Mouse (Mus musculus) MEL (cell line): Measurements from ENCODE around the gene Fbxw8. TPM values are rescaled to one million over a fixed set of nuclear protein-coding genes. Genes with fewer than 3 reads are reported as not detected.

Source experiments
- DNase-seq: peaks from one replicate; pipeline ENCODE4 v3.0.0; 2011; ENCODE audit warnings: low read depth, low spot score
- H3K27ac ChIP-seq: 2 replicates; pipeline ENCODE4 v1.5.1; 2012; ENCODE audit warnings: low read depth, mild to moderate bottlenecking, control low read depth, low read length, moderate library complexity; ENCODE audit not compliant: control insufficient read depth
- H3K27me3 ChIP-seq, 2 experiments: fragments of 150-350 bp in 1 of 2; sonication (generic) in 1 of 2; 2 replicates each; pipeline ENCODE4 v1.6.1; 2012; ENCODE audit warnings: low read length in 2 of 2, mild to moderate bottlenecking in 2 of 2, improper control_type of control experiment in 1 of 2, moderate library complexity in 1 of 2; ENCODE audit not compliant: insufficient read depth in 2 of 2, control insufficient read depth in 1 of 2
- H3K36me3 ChIP-seq, 2 experiments: 2 replicates each; pipeline ENCODE4 v1.6.1; 2012 to 2014; ENCODE audit warnings: low read length in 2 of 2, improper control_type of control experiment in 1 of 2, inconsistent platforms in 1 of 2, mild to moderate bottlenecking in 1 of 2; ENCODE audit not compliant: insufficient read depth in 2 of 2, control insufficient read depth in 1 of 2
- H3K4me1 ChIP-seq, 2 experiments: fragments of 150-350 bp in 1 of 2; sonication (generic) in 1 of 2; 2 replicates each; pipeline ENCODE4 v1.6.1; 2012; ENCODE audit warnings: low read length in 2 of 2, improper control_type of control experiment in 1 of 2, mild to moderate bottlenecking in 1 of 2; ENCODE audit not compliant: insufficient read depth in 2 of 2, control insufficient read depth in 1 of 2
- H3K4me3 ChIP-seq, 2 experiments: fragments of 150-350 bp in 1 of 2; sonication (generic) in 1 of 2; 2 replicates each; pipeline ENCODE4 v1.5.1; 2012; ENCODE audit warnings: low read depth in 2 of 2, low read length in 2 of 2, mild to moderate bottlenecking in 2 of 2, moderate library complexity in 2 of 2, control low read depth in 1 of 2, improper control_type of control experiment in 1 of 2; ENCODE audit not compliant: control insufficient read depth in 1 of 2, insufficient read depth in 1 of 2
- H3K79me2 ChIP-seq: 2 replicates; pipeline ENCODE4 v1.6.1; 2012; ENCODE audit warnings: mild to moderate bottlenecking, low read length, moderate library complexity; ENCODE audit not compliant: control insufficient read depth, poor library complexity, insufficient read depth
- H3K9ac ChIP-seq: 2 replicates; pipeline ENCODE4 v1.6.1; 2012; ENCODE audit warnings: low read depth, mild to moderate bottlenecking, control low read depth, low read length, moderate library complexity; ENCODE audit not compliant: control insufficient read depth, poor library complexity, severe bottlenecking
- H3K9me3 ChIP-seq: fragments of 150-350 bp; sonication (generic); replicated peaks from 2 replicates; pipeline ENCODE4 v1.6.1; 2012; ENCODE audit warnings: mild to moderate bottlenecking, low read length, improper control_type of control experiment, moderate library complexity; ENCODE audit not compliant: insufficient read depth
- BHLHE40 ChIP-seq: IDR thresholded peaks from 2 replicates; pipeline ENCODE4 v1.6.1; 2012; ENCODE audit warnings: low read depth, mild to moderate bottlenecking, inconsistent platforms, low read length, improper control_type of control experiment, borderline replicate concordance
- CHD2 ChIP-seq: IDR thresholded peaks from 2 replicates; pipeline ENCODE4 v1.6.1; 2011; ENCODE audit warnings: low read length, improper control_type of control experiment
- CTCF ChIP-seq, 3 experiments: IDR thresholded peaks in 2 of 3; conservative IDR thresholded peaks in 1 of 3; 2 replicates each; pipeline ENCODE4 v1.5.1; 2011 to 2012; ENCODE audit warnings: low read length in 3 of 3, low read depth in 2 of 3, mild to moderate bottlenecking in 2 of 3, improper control_type of control experiment in 1 of 3, inconsistent platforms in 1 of 3, mixed read lengths in 1 of 3, moderate library complexity in 1 of 3; ENCODE audit not compliant: control insufficient read depth in 1 of 3, insufficient read depth in 1 of 3, poor library complexity in 1 of 3, severe bottlenecking in 1 of 3
- E2F4 ChIP-seq: IDR thresholded peaks from 2 replicates; pipeline ENCODE4 v1.6.1; 2011; ENCODE audit warnings: low read depth, low read length, improper control_type of control experiment, borderline replicate concordance
- ELF1 ChIP-seq: IDR thresholded peaks from 2 replicates; pipeline ENCODE4 v1.6.1; 2014; ENCODE audit warnings: low read depth, mild to moderate bottlenecking, inconsistent platforms, low read length, improper control_type of control experiment, moderate library complexity
- ETS1 ChIP-seq: IDR thresholded peaks from 2 replicates; pipeline ENCODE4 v1.6.1; 2012; ENCODE audit warnings: low read depth, mild to moderate bottlenecking, inconsistent platforms, low read length, improper control_type of control experiment, moderate library complexity
- GABPA ChIP-seq: IDR thresholded peaks from 2 replicates; pipeline ENCODE4 v1.6.1; 2012; ENCODE audit warnings: low read depth, mild to moderate bottlenecking, inconsistent platforms, low read length, improper control_type of control experiment, moderate library complexity
- GATA1 ChIP-seq: IDR thresholded peaks from 2 replicates; pipeline ENCODE4 v1.6.1; 2011; ENCODE audit warnings: low read depth, low read length, improper control_type of control experiment
- HCFC1 ChIP-seq: IDR thresholded peaks from 2 replicates; pipeline ENCODE4 v1.6.1; 2012; ENCODE audit warnings: low read depth, mild to moderate bottlenecking, inconsistent platforms, low read length, improper control_type of control experiment, moderate library complexity
- KAT2A ChIP-seq: conservative IDR thresholded peaks from 2 replicates; pipeline ENCODE4 v1.6.1; 2012; ENCODE audit warnings: low read depth, low read length, improper control_type of control experiment, inconsistent platforms
- MAFK ChIP-seq: IDR thresholded peaks from 2 replicates; pipeline ENCODE4 v1.6.1; 2011; ENCODE audit warnings: low read depth, mild to moderate bottlenecking, low read length, improper control_type of control experiment, borderline replicate concordance
- MEF2A ChIP-seq: IDR thresholded peaks from 2 replicates; pipeline ENCODE4 v1.6.1; 2014; ENCODE audit warnings: low read depth, mild to moderate bottlenecking, inconsistent platforms, low read length, improper control_type of control experiment; ENCODE audit not compliant: poor library complexity, insufficient replicate concordance, severe bottlenecking; ENCODE audit errors: extremely low read depth
- MXI1 ChIP-seq: IDR thresholded peaks from 2 replicates; pipeline ENCODE4 v1.6.1; 2011; ENCODE audit warnings: mild to moderate bottlenecking, low read depth, low read length, improper control_type of control experiment
- MYC ChIP-seq: IDR thresholded peaks from 2 replicates; pipeline ENCODE4 v1.6.1; 2011; ENCODE audit warnings: low read depth, mild to moderate bottlenecking, low read length, improper control_type of control experiment, moderate library complexity
- NELFE ChIP-seq: IDR thresholded peaks from 2 replicates; pipeline ENCODE4 v1.6.1; 2011; ENCODE audit warnings: low read depth, low read length, improper control_type of control experiment
- POLR2AphosphoS2 ChIP-seq: IDR thresholded peaks from 2 replicates; pipeline ENCODE4 v1.6.1; 2011; ENCODE audit warnings: low read length, improper control_type of control experiment
- POLR2AphosphoS5 ChIP-seq: IDR thresholded peaks from 2 replicates; pipeline ENCODE4 v1.6.1; 2012; ENCODE audit warnings: low read depth, borderline replicate concordance, mild to moderate bottlenecking, inconsistent platforms, low read length, moderate library complexity, mixed read lengths
- RAD21 ChIP-seq: IDR thresholded peaks from 2 replicates; pipeline ENCODE4 v1.6.1; 2011; ENCODE audit warnings: mild to moderate bottlenecking, low read depth, low read length, improper control_type of control experiment
- SIN3A ChIP-seq: IDR thresholded peaks from 2 replicates; pipeline ENCODE4 v1.6.1; 2012; ENCODE audit warnings: low read length, improper control_type of control experiment, inconsistent platforms
- TAL1 ChIP-seq: IDR thresholded peaks from 2 replicates; pipeline ENCODE4 v1.6.1; 2012; ENCODE audit warnings: mild to moderate bottlenecking, inconsistent platforms, low read length, moderate library complexity, mixed read lengths
- USF1 ChIP-seq: IDR thresholded peaks from 2 replicates; pipeline ENCODE4 v1.6.1; 2014; ENCODE audit warnings: low read depth, mild to moderate bottlenecking, inconsistent platforms, low read length, improper control_type of control experiment, moderate library complexity
- ZMIZ1 ChIP-seq: IDR thresholded peaks from 2 replicates; pipeline ENCODE4 v1.6.1; 2012; ENCODE audit warnings: low read depth, mild to moderate bottlenecking, inconsistent platforms, low read length, improper control_type of control experiment, moderate library complexity
- polyA plus RNA-seq, 2 experiments: library from polyadenylated mRNA; stranded (reverse) in 1 of 2; unstranded in 1 of 2; fragments of >175 nt in 1 of 2; fragments of >200 nt in 1 of 2; gene quantifications; 2 replicates each; pipeline versions ENCODE4 v1.2.1 to v1.2.4; 2012; ENCODE audit warnings: low replicate concordance in 2 of 2, low read depth in 1 of 2; ENCODE audit not compliant: insufficient read length in 2 of 2, insufficient read depth in 1 of 2, missing spikeins in 1 of 2
- total RNA-seq: library from RNA; depleted of rRNA; stranded (reverse); fragments of 300-350 nt; gene quantifications from 2 replicates; pipeline ENCODE4 v1.2.3, GENCODE M21; 2012

Gene Fbxw8
- total and polyA plus RNA-seq, 3 experiments = 49.9 to 57.4 (median 52.5) TPM

DNA sequence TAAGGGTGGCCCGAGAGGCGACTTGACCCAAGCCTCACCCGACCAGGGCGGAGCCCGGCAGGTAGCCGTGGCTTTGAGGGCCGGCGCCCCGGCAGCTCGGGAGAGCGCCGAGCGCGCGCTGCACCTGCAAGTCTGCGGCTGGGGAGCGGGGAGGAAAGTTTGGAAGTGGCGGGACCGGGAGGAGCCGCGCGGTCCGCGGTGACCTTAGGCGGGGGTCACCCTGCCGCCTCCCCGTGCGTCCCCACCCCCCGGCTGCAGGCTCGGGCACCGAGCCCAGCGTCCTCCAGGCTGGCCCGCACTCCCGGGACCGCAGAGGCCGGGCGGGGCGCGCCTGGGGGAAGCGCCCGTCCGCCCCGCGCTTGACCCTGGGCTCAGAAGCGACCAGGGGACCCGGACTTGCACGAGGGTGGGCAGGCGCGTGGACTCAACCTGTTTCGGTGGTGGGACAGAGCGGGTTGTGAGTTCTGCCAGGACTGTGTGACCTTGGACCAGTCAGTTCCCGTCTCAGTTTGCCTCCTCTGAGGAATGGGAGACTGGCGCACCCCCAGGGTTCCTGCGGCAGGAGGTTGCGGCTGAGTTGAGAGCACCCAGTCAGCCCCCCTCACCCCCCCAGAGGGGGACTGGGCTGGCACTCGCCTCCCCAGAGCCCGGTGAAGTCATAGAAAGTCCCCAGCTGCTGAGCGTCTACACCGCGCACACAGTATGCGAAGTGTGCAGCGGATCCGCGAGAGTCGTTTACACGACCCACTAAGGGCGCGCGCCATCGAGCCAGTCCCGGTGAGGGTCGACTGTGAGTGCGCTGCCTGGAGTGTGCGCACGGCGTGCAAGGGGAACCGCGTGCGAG, 126.9 kb downstream of the Fbxw8 start:
- Histone ChIP-seq H3K79me2 (no peaks in the 10 kb centered on the region), H3K27ac (no peak overlapping the region), H3K4me1 (no peaks in the 10 kb centered on the region), H3K4me3 (no peak overlapping the region), H3K27me3 (no peaks in the 10 kb centered on the region), H3K9me3 (no peaks in the 10 kb centered on the region), H3K9ac (no peak overlapping the region), H3K36me3 (no peaks in the 10 kb centered on the region)
- DNase-seq = no peak
- TF ChIP-seq RAD21 (no peak), USF1 (no peak), SIN3A (no peak), ETS1 (no peak), GATA1 (no peak), ELF1 (no peak), TAL1 (no peak), ZMIZ1 (no peak), E2F4 (no peak), KAT2A (no peak), HCFC1 (no peak), MXI1 (no peak), MEF2A (no peak), POLR2AphosphoS5 (no peak), POLR2AphosphoS2 (no peak), BHLHE40 (no peak), MAFK (no peak)

DNA sequence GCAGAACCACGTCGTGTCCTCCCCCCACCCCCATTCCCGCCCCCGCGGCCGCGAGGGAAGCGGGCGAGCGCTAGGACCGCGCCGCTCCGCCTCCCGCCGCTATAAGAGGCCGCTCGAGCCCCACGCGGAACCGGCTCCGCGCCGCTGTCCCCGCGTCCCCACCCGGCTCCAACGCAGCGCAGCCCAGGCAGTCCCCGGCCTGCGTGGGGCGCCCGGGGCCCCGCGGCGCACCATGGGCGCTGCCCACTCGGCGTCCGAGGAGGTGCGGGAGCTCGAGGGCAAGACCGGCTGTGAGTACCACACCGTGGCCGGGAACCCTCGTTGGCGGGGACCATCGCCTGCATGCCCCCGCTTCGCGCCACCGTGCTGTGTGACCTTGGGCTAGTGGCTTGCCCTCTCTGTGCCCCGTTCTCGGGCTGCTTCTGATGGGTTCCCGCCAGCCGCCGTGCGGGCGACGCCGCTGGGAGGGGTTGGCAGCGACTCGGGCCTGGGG, 127.5 kb downstream of the Fbxw8 start, which contains the start of gene Tesc:
Gene Tesc, plus strand, starts transcription at position 46 of the 493 bp plus-strand sequence.
- Histone ChIP-seq H3K9me3 (no peaks in the 10 kb centered on the region), H3K79me2 (no peaks in the 10 kb centered on the region), H3K27ac (no peak within 1 kb of the TSS), H3K36me3 (no peaks in the 10 kb centered on the region), H3K4me3 (no peak within 1 kb of the TSS), H3K27me3 (no peaks in the 10 kb centered on the region), H3K9ac (no peak within 1 kb of the TSS), H3K4me1 (no peaks in the 10 kb centered on the region)
- TF ChIP-seq SIN3A = no peak
- TF ChIP-seq ZMIZ1 = no peak
- TF ChIP-seq MEF2A = no peak
- no peak for TF ChIP-seq E2F4
- TF ChIP-seq MYC = no peak
- TF ChIP-seq CTCF (IDR thresholded peaks at IDR 0.05 in 2 of 3, conservative IDR thresholded peaks at IDR 0.05 in 1 of 3; ENCODE audit: control insufficient read depth in 1 of 3, insufficient read depth in 1 of 3, low read depth in 2 of 3, low read length in 3 of 3, poor library complexity in 1 of 3, severe bottlenecking in 1 of 3) = no peak
- TF ChIP-seq POLR2AphosphoS2 = no peak
- no peak for TF ChIP-seq NELFE
- TF ChIP-seq GABPA = no peak
- TF ChIP-seq CHD2 = no peak
- no peak for DNase-seq
